In genomic region chr13:76174297-76174696, GRCm38 (mm10) we compare ENCODE assay signal across 27 mouse cellular contexts.
"Had no signal": no experiment of that assay in that cellular context is flagged by ENCODE, and none has a peak within 500 bp of the region (broad histone marks: within the 10 kb centered on the region; RNA-seq: fewer than 3 reads in every experiment).

No protein-coding gene starts in this region.

- H3K9ac ChIP-seq: embryonic facial prominence, embryonic 12.5 days; embryonic facial prominence, embryonic 13.5 days; embryonic facial prominence, embryonic 15.5 days; forebrain, embryonic 12.5 days; forebrain, embryonic 13.5 days; forebrain, embryonic 15.5 days; forebrain, postnatal 0 days had no signal

- H3K9me3 ChIP-seq: embryonic facial prominence, embryonic 12.5 days; embryonic facial prominence, embryonic 15.5 days had no signal

- ATAC-seq: forebrain, embryonic 13.5 days; forebrain, embryonic 14.5 days; forebrain, embryonic 15.5 days; forebrain, embryonic 16.5 days; forebrain, postnatal 0 days had no signal

- H3K4me3 ChIP-seq: embryonic facial prominence, embryonic 10.5 days; embryonic facial prominence, embryonic 12.5 days; embryonic facial prominence, embryonic 13.5 days; embryonic facial prominence, embryonic 15.5 days; erythroblast, embryonic 14.5 days; forebrain, embryonic 10.5 days; forebrain, embryonic 12.5 days; forebrain, embryonic 13.5 days; forebrain, embryonic 15.5 days; gastrocnemius, adult 2 months; heart, adult 2 months had no signal

- DNase-seq: cerebellum, adult 9-10 months; cerebellum, adult 9-11 months; cerebellum, postnatal 10 days; cerebellum, postnatal 14 days; cerebellum, postnatal 25 days; cerebellum, postnatal 36 days; embryo, embryonic 11 days; forebrain, postnatal 0 days; gastrocnemius, adult 2 months; gastrocnemius, postnatal 10 days; gastrocnemius, postnatal 14 days; gastrocnemius, postnatal 25 days; gastrocnemius, postnatal 36 days; heart, adult 11 months; heart, adult 18-20 months; heart, adult 2 months had no signal

- H3K27ac ChIP-seq: embryonic facial prominence, embryonic 10.5 days; embryonic facial prominence, embryonic 12.5 days; embryonic facial prominence, embryonic 13.5 days; embryonic facial prominence, embryonic 15.5 days; forebrain, embryonic 10.5 days; forebrain, embryonic 12.5 days; forebrain, embryonic 13.5 days; forebrain, embryonic 15.5 days; gastrocnemius, adult 2 months; heart, adult 2 months had no signal

- H3K4me2 ChIP-seq: embryonic facial prominence, embryonic 12.5 days; embryonic facial prominence, embryonic 13.5 days; embryonic facial prominence, embryonic 15.5 days; forebrain, embryonic 12.5 days; forebrain, embryonic 13.5 days; forebrain, embryonic 15.5 days had no signal

- H3K4me1 ChIP-seq: embryonic facial prominence, embryonic 10.5 days; embryonic facial prominence, embryonic 12.5 days; embryonic facial prominence, embryonic 13.5 days; embryonic facial prominence, embryonic 15.5 days; forebrain, embryonic 10.5 days; forebrain, embryonic 12.5 days; forebrain, embryonic 13.5 days; forebrain, embryonic 15.5 days had no signal

- H3K27me3 ChIP-seq: embryonic facial prominence, embryonic 12.5 days; embryonic facial prominence, embryonic 13.5 days; embryonic facial prominence, embryonic 15.5 days; forebrain, embryonic 12.5 days; forebrain, embryonic 13.5 days; forebrain, embryonic 15.5 days had no signal
